Mouse (Mus musculus) forelimb bud, embryonic 11.5 days (tissue): Measurements from ENCODE around the gene Csnk1g1.
A peak's percentile ranks its signal among the peaks of the same experiment; 100 is the strongest.

Experiments
- DNase-seq: peaks from one replicate; pipeline ENCODE4 v3.0.0-alpha.2; 2012; ENCODE audit warnings: low read depth, low spot score

Csnk1g1 gene

DNA sequence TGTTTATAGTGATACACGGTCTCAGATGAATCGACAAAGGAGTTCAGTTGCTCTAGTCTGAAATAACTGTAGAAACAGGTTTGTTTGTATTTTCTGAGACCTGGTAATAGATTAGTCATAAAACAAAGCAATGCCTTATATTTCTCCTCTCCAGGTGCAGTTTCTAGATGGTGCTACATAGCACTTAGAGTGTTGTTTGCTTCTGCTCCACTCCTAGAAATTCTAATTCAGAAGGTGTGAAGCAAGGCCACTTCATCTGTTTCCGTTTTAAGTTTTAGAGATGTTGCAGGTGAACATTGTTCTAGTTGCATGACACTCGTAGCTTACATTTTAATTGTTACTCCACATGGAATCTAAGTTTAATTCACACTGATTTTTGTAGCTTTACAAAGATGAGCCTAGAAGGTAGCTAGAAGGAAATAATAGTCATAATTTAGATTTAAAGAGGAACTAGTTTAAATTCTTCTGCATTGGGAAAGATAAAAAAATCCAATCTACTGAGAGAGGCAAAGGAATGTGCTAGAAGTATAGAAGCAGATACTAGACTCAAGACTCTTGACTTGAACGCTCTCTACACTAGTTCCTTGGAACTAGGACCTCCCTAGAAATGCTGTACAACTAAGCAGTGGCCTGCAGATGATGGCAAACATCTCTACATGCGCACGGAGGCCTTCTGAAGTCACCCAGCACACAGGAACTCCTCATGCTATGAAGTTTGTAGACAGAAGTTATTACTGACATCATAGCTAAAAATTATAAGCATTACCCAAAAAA lies 87.1 kb downstream of the Csnk1g1 start:
- no peak for DNase-seq

GRCm38 (mm10) chr9:65998965-65999364 lies 90.2 kb downstream of the Csnk1g1 start:
- DNase-seq, result no peak

- DNase-seq, result peak; percentile 39
These were observed 95.7 kb downstream of the Csnk1g1 start for GRCm38 (mm10) chr9:66004380-66004779.

GRCm38 (mm10) chr9:66007603-66008202 lies 99.0 kb downstream of the Csnk1g1 start:
- DNase-seq, result no peak

GRCm38 (mm10) chr9:66020601-66021000 lies 111.9 kb downstream of the Csnk1g1 start:
- DNase-seq, result no peak

- DNase-seq, result no peak
These were observed 129.4 kb downstream of the Csnk1g1 start for GRCm38 (mm10) chr9:66038082-66038481.

DNA sequence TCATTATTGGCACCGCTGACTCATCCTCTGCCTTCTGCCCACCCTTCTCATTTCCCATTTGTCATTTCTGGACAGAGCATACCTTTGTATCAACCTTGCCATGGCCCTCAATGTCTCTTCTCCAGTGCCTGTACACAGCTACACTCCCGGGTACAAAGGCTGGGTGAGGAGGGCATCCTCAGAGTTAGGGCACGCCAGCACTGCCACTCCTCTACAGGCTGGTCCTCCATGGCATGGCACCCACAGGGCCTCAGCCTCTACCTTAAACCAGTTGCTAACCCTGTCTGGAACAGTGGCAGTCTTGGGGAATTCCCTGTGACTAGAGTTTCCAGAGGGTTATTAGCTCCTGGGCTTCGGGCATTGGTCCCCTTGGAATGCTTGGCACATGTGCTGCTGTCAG lies 129.9 kb downstream of the Csnk1g1 start:
- no peak for DNase-seq

DNA sequence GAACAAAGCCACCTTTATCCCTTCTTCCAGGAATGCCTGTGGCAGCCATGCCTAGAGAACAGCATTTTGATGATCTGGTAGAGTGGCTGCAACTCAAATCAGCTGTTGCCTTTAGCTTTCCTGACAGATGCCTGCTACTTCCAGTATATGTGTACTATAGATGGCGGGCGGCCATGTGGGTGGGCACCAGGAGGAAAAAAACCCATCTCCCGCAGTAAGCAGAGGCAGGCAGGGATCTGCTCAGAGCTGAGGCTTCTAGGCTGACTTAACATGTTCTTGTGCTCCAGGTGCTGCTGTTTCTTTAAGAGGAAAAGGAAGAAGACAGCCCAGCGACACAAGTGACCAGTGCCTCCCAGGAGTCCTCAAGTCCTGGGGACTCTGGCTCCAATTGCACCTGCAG lies 130.6 kb downstream of the Csnk1g1 start:
- no peak for DNase-seq

GRCm38 (mm10) chr9:66040801-66041200 lies 132.1 kb downstream of the Csnk1g1 start:
- no peak for DNase-seq

DNA sequence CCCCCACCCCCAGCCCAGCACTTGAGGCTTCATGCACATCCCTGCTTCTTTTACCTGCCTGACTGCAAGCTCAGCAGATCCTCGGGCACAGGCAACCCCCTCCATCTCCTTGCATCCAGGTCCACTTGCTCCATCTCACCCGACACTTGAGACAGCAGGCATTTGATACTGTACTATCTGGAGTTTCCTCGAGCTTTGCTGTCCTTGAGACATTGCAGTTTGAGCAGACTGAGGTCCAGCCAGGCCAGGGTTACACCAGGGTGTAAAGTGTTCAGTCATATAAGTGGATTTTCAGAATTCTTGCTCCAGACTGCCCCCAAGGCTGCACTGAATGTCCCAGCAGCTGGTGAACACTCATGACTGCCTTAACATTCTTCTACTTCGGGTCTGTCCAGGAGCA lies 133.6 kb downstream of the Csnk1g1 start:
- no peak for DNase-seq

DNA sequence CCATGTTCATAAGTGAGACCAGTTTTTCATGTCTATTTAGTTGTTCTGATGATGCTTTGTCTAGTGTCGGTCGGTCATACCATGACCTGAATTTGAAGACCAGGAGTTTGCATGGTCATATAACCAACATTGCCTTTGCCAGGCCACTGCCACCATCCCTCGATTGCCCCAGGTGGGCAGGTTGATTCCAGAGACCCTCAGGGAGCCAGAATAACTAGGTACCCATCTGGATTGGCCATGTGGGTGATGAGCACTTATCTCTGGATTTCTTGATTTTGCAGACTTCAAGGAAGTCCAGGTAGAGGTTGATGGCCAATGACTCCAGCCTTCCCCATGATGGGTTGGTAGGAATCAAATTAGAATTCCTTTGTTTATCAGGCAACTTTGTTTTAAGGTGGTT lies 134.5 kb downstream of the Csnk1g1 start:
- no peak for DNase-seq

GRCm38 (mm10) chr9:66049931-66050601 lies 141.3 kb downstream of the Csnk1g1 start:
- no peak for DNase-seq

DNA sequence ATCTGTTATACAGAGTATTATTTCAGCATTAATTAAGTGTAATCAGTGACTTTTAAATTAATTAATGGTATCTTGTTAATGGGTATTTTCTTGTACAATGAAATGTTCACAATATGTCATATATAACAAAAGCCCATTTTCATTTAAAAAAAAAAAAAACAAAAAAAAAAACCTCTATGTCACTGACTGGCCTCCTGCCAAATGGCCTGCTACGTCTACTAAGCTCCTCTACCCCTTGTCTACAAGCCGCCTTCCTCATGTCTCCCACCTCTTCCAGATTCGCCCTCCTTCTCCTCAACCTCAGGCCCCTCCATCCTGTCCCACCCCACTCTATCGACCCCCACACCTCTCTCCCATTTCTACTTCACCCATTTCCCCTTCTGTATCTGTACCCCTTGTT lies 142.8 kb downstream of the Csnk1g1 start:
- DNase-seq, result no peak

DNA sequence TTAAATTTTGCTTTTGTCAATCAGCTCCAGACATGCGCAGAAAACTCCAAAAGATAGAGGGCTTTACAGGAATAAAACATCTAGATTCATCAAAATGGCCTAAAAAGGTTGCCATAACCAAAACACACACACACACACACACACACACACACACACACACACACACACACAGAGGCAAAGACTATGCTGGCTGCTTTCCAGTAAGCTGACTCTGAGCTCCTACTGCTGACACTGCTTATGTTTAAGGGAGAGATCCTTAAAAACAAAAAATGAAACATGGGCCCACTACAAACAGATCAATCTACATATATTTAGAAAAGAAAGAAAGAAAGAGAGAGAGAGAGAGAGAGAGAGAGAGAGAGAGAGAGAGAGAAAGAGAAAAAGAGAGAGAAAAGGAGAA lies 144.0 kb downstream of the Csnk1g1 start:
- no peak for DNase-seq

- no peak for DNase-seq
These were observed 144.9 kb downstream of the Csnk1g1 start for GRCm38 (mm10) chr9:66053620-66054019.

GRCm38 (mm10) chr9:66059583-66060307 lies 151.0 kb downstream of the Csnk1g1 start, which contains the start of gene Ppib:
TSS of gene Ppib (plus strand) at chr9:66060222.
- peak; percentile 97 for DNase-seq

- DNase-seq, result no peak
These were observed 151.6 kb downstream of the Csnk1g1 start for GRCm38 (mm10) chr9:66060308-66060647.

DNA sequence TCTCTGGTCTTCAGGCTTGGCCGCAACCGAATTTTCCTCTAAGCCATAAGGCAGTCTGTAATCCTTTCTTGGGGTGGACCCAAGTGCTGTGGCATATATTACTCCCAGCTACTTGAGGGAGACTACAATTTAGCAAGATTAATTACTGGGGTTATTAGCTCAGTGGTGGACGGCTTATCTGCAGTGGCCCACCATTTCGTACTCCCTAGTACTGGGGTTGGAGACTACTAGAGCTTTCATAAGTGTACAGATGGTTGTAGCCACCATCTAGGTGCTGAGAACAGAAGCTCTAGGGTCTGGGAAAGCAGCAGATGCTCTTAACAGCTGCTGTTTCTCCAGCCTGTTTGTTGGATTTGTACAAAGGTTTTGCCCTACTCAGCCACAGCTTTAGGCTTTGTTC lies 152.3 kb downstream of the Csnk1g1 start:
- no peak for DNase-seq

DNA sequence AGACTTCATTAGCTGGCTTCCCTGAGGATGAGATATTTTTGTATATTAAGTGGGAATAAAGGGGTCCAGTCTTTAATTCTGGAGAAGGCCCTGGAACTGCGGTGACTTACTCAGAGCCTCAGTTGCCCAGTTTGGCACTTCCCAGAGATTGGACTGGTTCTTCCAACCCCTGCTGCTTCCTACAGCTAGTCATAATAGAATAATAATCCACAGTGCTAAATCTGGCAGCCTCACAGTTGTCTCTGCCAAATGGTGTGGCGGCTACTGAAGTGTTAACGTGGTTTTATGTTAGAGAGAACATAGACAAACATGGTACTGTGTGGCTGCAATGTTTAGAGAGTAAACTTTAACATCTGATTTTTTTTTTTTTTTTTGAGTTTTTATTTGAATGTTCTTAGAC lies 152.9 kb downstream of the Csnk1g1 start:
- DNase-seq, result no peak

DNA sequence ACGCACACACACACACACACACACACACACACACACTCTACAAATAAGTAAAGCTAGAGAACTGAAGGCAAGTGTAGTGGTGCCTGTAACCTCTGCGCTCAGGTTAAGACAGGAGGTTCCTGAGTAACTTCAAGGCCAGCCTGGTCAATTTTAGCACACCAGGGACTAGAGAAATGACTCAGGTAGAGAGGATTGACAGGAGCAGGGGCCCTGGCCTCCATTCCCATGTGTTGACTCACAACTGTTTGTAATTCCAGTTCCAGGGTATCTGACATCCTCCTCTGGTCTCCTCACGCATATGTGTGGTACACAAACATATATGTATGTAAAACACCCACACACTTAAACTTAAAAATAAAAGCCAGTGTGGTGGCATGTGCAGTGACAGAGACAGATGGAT lies 154.7 kb downstream of the Csnk1g1 start:
- DNase-seq, result no peak

DNA sequence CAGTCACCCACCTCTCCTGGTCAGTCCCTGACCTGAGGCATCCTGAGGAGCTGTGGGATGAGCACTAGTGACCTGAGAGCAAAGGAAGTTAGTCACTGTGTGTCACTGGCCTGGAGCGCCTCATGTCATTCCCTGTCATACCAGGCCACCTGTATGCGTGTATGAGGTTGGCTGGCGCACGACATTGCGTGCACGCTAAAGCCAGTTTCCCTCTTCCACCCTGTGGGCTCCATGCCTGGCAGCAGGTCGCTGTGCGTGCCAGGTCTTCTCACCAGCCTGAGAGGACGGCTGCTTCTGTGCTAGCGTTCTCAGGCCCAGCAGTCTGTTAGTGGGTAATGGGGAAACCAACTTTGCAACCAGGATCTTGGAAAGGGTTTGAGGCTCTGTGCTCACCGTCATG lies 155.6 kb downstream of the Csnk1g1 start:
- DNase-seq, result no peak

GRCm38 (mm10) chr9:66066791-66067190 lies 158.1 kb downstream of the Csnk1g1 start:
- DNase-seq, result no peak
